Mouse (Mus musculus): ENCODE results near the gene Bak1. TPM values are rescaled to one million over a fixed set of nuclear protein-coding genes. Genes with fewer than 3 reads are reported as not detected.

Bak1 gene
- polyA plus RNA-seq, 1 experiment from 2014 or later = 6.3 TPM

- Histone ChIP-seq H3K9me3 (replicated peaks; ENCODE audit: low read length) (no peaks in the 10 kb centered on the region), H3K4me3 (replicated peaks; ENCODE audit: low read depth, low read length) (no peak overlapping the region), H3K27me3 (ENCODE audit: insufficient read depth, low read length) (no peaks in the 10 kb centered on the region), H3K4me2 (ENCODE audit: low read length) (no peak overlapping the region), H3K9ac (ENCODE audit: low read depth, low read length) (0 out of 2 replicates have a peak overlapping the region, but pooled peaks have one; percentile 5), H3K4me1 (replicated peaks; ENCODE audit: insufficient read depth, low read length) (peaks cover 26% of the 10 kb centered on the region), H3K36me3 (ENCODE audit: insufficient read depth, low read length) (no peaks in the 10 kb centered on the region), H3K27ac (peak overlapping the region; percentile 39)
- DNase-seq (ENCODE audit: low spot score) = no peak
- no peak for TF ChIP-seq CTCF (IDR thresholded peaks at IDR 0.05; ENCODE audit: low read depth)
- WGBS = 43% methylated on average over 18 of the region's 18 CpGs
- peak; percentile 25; the same call in 1 of the 2 replicates for ATAC-seq (replicated peaks; ENCODE audit: low FRiP score, low read depth)
Measured at GRCm38 (mm10) chr17:27038335-27039050, 9.7 kb upstream of the Bak1 start.

- peak overlapping the region; percentile 64 for H3K27ac ChIP-seq
- H3K9ac ChIP-seq (ENCODE audit: low read depth, low read length) = no peak overlapping the region
- no peak overlapping the region for H3K4me2 ChIP-seq (ENCODE audit: low read length)
- peaks cover 22% of the 10 kb centered on the region for H3K4me1 ChIP-seq (replicated peaks; ENCODE audit: insufficient read depth, low read length)
- no peak for TF ChIP-seq CTCF (IDR thresholded peaks at IDR 0.05; ENCODE audit: low read depth)
- H3K9me3 ChIP-seq (replicated peaks; ENCODE audit: low read length) = no peaks in the 10 kb centered on the region
- H3K27me3 ChIP-seq (ENCODE audit: insufficient read depth, low read length) = no peaks in the 10 kb centered on the region
- ATAC-seq (replicated peaks; ENCODE audit: low FRiP score, low read depth) (no peak), DNase-seq (ENCODE audit: low spot score) (no peak)
- H3K4me3 ChIP-seq (replicated peaks; ENCODE audit: low read depth, low read length) = no peak overlapping the region
- WGBS = 62% methylated on average over 7 of the region's 7 CpGs
- no peaks in the 10 kb centered on the region for H3K36me3 ChIP-seq (ENCODE audit: insufficient read depth, low read length)
Measured at GRCm38 (mm10) chr17:27036465-27036864, 7.7 kb upstream of the Bak1 start.

GRCm38 (mm10) chr17:27032869-27033268, 4.1 kb upstream of the Bak1 start:
- Histone ChIP-seq H3K4me1 (replicated peaks; ENCODE audit: insufficient read depth, low read length) (peaks cover 2% of the 10 kb centered on the region; the same call in 1 of the 2 replicates), H3K9me3 (replicated peaks; ENCODE audit: low read length) (no peaks in the 10 kb centered on the region), H3K27ac (no peak overlapping the region), H3K4me2 (ENCODE audit: low read length) (no peak overlapping the region), H3K27me3 (ENCODE audit: insufficient read depth, low read length) (no peaks in the 10 kb centered on the region), H3K4me3 (replicated peaks; ENCODE audit: low read depth, low read length) (no peak overlapping the region), H3K9ac (ENCODE audit: low read depth, low read length) (no peak overlapping the region), H3K36me3 (ENCODE audit: insufficient read depth, low read length) (no peaks in the 10 kb centered on the region)
- ATAC-seq (replicated peaks; ENCODE audit: low FRiP score, low read depth) (peak; percentile 34), DNase-seq (ENCODE audit: low spot score) (peak; percentile 89)
- 1% methylated on average over 14 of the region's 14 CpGs for WGBS
- peak; percentile 96 for TF ChIP-seq CTCF (IDR thresholded peaks at IDR 0.05; ENCODE audit: low read depth)

- H3K27me3 ChIP-seq (ENCODE audit: insufficient read depth, low read length) = no peaks in the 10 kb centered on the region
- no peak for ATAC-seq (replicated peaks; ENCODE audit: low FRiP score, low read depth)
- 55% methylated on average over 7 of the region's 7 CpGs for WGBS
- TF ChIP-seq CTCF (IDR thresholded peaks at IDR 0.05; ENCODE audit: low read depth) = no peak
- no peak overlapping the region for H3K4me2 ChIP-seq (ENCODE audit: low read length)
- DNase-seq (ENCODE audit: low spot score) = no peak
- H3K4me3 ChIP-seq (replicated peaks; ENCODE audit: low read depth, low read length) = no peak overlapping the region
- H3K36me3 ChIP-seq (ENCODE audit: insufficient read depth, low read length) = no peaks in the 10 kb centered on the region
- no peak overlapping the region for H3K9ac ChIP-seq (ENCODE audit: low read depth, low read length)
- H3K4me1 ChIP-seq (replicated peaks; ENCODE audit: insufficient read depth, low read length) = peaks cover 7% of the 10 kb centered on the region; the same call in 1 of the 2 replicates
- no peaks in the 10 kb centered on the region for H3K9me3 ChIP-seq (replicated peaks; ENCODE audit: low read length)
- H3K27ac ChIP-seq = no peak overlapping the region
Measured at GRCm38 (mm10) chr17:27032328-27032727, 3.5 kb upstream of the Bak1 start.

- no peak overlapping the region for H3K9ac ChIP-seq (ENCODE audit: low read depth, low read length)
- DNase-seq (ENCODE audit: low spot score) (no peak), ATAC-seq (replicated peaks; ENCODE audit: low FRiP score, low read depth) (no peak)
- no peak overlapping the region for H3K4me2 ChIP-seq (ENCODE audit: low read length)
- H3K4me1 ChIP-seq (replicated peaks; ENCODE audit: insufficient read depth, low read length) = 0 out of 2 replicates have a peak, but pooled peaks cover 7% of the 10 kb centered on the region
- H3K36me3 ChIP-seq (ENCODE audit: insufficient read depth, low read length) = 0 out of 2 replicates have a peak, but pooled peaks cover under 1% of the 10 kb centered on the region
- no peaks in the 10 kb centered on the region for H3K27me3 ChIP-seq (ENCODE audit: insufficient read depth, low read length)
- no peak for TF ChIP-seq CTCF (IDR thresholded peaks at IDR 0.05; ENCODE audit: low read depth)
- WGBS = 92% methylated on average over 4 of the region's 4 CpGs
- no peak overlapping the region for H3K27ac ChIP-seq
- no peak overlapping the region for H3K4me3 ChIP-seq (replicated peaks; ENCODE audit: low read depth, low read length)
- H3K9me3 ChIP-seq (replicated peaks; ENCODE audit: low read length) = no peaks in the 10 kb centered on the region
Measured at GRCm38 (mm10) chr17:27030896-27031295, 2.1 kb upstream of the Bak1 start.

GRCm38 (mm10) chr17:27029431-27029830, 622 bp upstream of the Bak1 start:
- H3K4me1 ChIP-seq (replicated peaks; ENCODE audit: insufficient read depth, low read length) = 0 out of 2 replicates have a peak, but pooled peaks cover 7% of the 10 kb centered on the region
- H3K4me2 ChIP-seq (ENCODE audit: low read length) = no peak overlapping the region
- no peak for TF ChIP-seq CTCF (IDR thresholded peaks at IDR 0.05; ENCODE audit: low read depth)
- peaks cover 9% of the 10 kb centered on the region; the same call in 1 of the 2 replicates for H3K36me3 ChIP-seq (ENCODE audit: insufficient read depth, low read length)
- 0 out of 2 replicates have a peak overlapping the region, but pooled peaks have one; percentile 1 for H3K9ac ChIP-seq (ENCODE audit: low read depth, low read length)
- no peaks in the 10 kb centered on the region for H3K9me3 ChIP-seq (replicated peaks; ENCODE audit: low read length)
- H3K27ac ChIP-seq = no peak overlapping the region
- ATAC-seq (replicated peaks; ENCODE audit: low FRiP score, low read depth) = no peak
- no peak overlapping the region for H3K4me3 ChIP-seq (replicated peaks; ENCODE audit: low read depth, low read length)
- DNase-seq (ENCODE audit: low spot score) = no peak
- WGBS = 90% methylated on average over 14 of the region's 14 CpGs
- no peaks in the 10 kb centered on the region for H3K27me3 ChIP-seq (ENCODE audit: insufficient read depth, low read length)

Measured in kidney, postnatal 0 days (tissue).